Mouse (Mus musculus) skeletal muscle tissue, adult 2 months (tissue): ENCODE measurements around the gene Mybbp1a.
"Not testable (repeated sequence)": the region's sequence is repeated elsewhere in the genome, so short reads cannot be mapped to it uniquely, and the experiment has no call there.

Source experiments
- DNase-seq: peaks from one replicate; pipeline ENCODE4 v3.0.0-alpha.2; 2012; ENCODE audit warnings: low read depth, low spot score

Gene Mybbp1a

DNA sequence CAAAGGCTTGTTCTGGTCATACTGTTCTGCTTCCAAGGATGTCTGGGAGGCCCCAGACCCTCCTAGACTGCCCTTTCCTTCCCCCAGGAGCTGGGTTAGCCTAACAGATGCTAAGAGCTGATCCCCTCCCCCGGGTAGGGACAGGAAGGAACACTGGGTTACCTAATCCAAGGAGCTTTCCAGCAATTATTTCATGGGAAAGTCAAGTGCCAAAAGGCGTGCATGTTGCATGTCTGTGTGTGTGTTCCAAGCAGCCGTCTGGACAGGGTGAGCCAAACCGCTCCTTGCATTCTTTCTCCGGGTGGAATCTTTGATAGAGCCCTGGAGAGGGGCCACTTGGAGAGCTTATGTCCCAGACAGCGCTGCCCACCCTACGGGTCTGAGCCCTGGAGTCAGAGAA, 28.1 kb upstream of the Mybbp1a start:
- no peak for DNase-seq

- DNase-seq, result no peak
These were observed 27.5 kb upstream of the Mybbp1a start for GRCm38 (mm10) chr11:72413601-72414190.

DNA sequence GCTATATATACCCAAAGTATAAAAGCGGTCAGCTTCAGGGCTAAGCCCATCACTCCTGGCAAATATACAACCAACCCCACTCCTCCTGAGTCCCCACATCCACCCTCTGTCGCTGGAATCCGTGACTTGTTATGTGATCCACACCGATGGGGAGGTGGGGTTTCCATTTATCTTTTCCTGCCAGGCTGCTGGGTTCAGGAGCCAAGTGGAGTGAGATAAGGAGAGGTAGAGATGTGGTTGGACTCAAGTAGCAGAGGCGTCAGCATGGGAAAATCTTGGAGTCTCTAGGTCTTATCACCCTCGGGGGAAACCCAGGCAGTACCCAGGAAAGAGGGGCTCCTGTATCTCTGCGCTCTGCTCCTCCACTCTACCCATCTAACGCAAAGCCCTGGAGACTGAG, 26.0 kb upstream of the Mybbp1a start:
- DNase-seq, result no peak

DNA sequence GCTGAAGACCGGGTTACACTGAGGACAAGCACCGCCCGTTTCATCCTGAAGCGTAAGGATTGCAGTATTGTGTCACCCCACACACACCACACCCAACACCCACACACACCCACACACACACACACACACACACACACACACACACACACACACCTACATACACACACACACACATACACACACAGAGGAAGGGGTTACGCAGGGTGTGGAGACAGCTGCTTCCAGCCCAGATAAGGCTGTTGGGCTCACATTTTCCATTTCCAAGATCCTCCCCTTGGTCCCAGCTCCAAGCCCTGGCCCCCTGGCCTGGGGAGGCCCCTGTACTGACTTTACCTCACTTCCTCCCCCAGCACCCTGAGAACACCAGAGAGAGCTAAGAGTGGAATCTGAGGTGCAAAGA, 24.5 kb upstream of the Mybbp1a start:
- DNase-seq, result no peak

DNA sequence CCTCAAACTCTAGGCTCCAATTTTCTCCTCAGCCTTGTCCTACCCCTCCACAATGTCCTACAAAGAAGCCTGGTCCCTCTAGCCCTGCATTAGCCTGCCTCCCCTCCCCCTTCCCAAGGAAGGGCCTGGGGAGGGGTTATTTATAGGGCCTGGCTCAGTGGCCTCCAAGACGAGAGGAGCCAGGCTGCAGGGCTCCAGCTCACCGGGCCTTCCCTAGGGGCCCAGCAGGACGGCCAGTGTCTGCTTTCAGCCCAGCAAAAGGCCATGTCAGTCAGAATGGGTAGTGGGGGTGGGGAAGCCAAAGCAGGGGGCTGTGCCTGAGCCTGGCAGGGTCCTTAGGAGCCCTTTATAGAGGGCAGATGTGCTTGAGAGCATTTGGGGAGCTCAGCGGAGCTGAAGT, 23.8 kb upstream of the Mybbp1a start:
- DNase-seq, result peak; percentile 94

- DNase-seq, result peak; percentile 89
These were observed 22.9 kb upstream of the Mybbp1a start for GRCm38 (mm10) chr11:72418227-72418626.

DNA sequence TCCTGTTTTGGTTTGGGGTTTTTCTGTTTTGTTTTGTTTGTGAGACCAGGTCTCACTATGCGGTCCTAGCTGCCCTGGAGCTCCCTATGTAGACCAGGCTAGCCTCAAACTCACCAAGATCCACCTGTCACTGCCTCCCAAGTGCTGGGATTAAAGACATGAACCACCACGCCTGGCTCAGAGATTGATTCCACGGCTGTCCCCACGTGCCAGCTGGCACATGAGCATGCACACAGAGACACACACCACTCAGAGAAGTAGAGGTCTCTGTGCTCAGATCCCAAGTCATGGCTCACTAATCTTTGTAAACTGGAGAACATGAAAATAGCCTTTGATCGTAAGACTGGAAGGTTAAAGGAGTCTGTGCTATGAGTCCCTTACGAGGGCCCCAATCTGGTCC, 22.1 kb upstream of the Mybbp1a start:
- no peak for DNase-seq

- DNase-seq, result no peak
These were observed 20.6 kb upstream of the Mybbp1a start for GRCm38 (mm10) chr11:72420460-72421122.

GRCm38 (mm10) chr11:72421518-72422278, 19.5 kb upstream of the Mybbp1a start:
- DNase-seq, result no peak

- DNase-seq, result no peak
These were observed 17.5 kb upstream of the Mybbp1a start for GRCm38 (mm10) chr11:72423686-72424085.

DNA sequence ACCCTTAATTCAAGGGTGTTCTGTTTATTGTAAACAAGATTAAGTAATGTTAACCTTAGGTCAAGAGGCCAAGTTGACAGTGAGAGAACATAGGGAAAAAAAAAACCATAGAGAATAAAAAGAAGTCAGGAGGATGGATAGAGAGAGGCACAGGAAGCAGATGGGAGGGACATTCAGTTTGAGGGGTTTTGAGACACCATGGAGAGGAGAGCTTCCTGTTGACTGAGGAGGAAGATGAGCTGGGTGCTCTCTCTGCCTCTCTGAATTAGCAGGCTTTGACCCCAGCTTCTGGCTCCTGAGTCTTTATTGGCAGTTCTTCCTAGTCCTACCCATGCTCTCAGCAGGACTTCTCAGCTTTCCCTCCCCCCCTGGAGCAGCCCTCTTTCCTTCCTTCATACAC, 16.0 kb upstream of the Mybbp1a start:
- no peak for DNase-seq

GRCm38 (mm10) chr11:72426884-72427283, 14.3 kb upstream of the Mybbp1a start:
- DNase-seq, result no peak

DNA sequence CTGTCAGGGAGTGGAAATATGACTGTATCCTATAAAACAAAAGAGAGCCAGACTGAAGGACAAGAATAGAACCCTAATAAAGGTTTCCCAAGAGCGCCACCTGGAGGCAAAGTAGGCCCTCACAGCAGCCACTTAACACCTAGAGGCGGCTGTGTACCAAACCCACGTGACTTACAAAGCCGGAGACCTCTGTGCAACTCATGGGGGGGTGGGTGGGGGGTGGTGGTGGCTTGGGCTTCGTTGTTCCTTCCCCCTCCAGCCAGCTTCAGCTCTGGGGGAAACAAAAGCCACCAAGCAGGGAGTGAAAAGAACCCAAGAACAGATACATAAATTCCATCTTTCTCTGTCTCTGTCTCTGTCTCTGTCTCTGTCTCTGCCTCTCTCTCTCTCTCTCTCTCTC, 12.5 kb upstream of the Mybbp1a start:
- DNase-seq, result peak; percentile 78

DNA sequence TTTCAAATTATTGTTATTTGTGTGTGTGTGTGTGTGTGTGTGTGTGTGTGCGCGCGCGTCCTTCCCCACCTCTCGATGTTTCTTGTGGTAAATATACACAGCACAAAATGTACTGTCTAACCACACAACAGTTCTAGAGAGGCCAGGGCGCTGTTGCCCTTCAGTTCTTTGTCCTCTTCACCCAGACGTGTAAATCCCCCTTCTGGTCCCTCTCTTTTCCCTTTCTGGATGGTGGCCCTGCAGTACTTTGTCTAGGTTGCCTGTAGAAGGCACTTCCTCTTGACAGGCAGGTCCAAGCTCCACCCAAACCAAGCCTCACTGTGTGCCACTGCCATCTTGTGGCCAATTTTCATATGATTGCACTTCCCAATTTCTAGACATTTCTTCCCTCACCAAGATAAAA, 11.9 kb upstream of the Mybbp1a start:
- peak; percentile 73 for DNase-seq

DNA sequence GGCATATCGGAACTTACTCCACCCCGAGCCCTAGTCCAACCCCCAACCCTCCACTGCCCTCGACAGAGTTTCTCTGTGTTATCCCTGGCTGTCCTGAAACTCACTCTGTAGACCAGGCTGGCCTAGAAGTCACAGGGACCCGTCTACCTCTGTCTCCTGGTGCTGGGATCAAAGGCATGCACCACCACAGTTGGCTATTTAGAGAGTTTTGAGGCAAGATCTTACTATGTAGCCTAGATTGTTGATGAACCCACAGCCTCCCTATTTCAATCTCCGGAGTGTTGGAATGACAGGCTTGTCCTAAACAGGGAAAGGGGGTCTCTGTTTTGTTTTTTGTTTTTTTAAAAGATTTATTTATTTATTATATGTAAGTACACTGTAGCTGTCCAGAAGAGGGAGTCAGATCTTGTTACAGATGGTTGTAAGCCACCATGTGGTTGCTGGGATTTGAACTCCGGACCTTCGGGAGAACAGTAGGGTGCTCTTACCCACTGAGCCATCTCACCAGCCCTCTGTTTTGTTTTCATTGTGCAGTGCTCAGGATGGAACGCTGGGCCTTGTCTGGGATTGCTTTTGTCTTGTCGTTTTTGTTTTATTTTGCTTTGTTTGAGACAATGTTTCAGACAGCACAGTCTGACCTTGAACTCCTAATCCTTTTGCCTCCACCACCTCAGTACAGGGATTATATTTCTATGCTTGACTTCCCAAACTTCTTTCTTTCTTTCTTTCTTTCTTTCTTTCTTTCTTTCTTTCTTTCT, 10.7 kb upstream of the Mybbp1a start:
- not testable (repeated sequence) for DNase-seq

- DNase-seq, result no peak
These were observed 6.0 kb upstream of the Mybbp1a start, which contains the start of gene Ggt6 for GRCm38 (mm10) chr11:72434963-72435693. TSS of gene Ggt6 (plus strand) at chr11:72435526.

- no peak for DNase-seq
These were observed 5.5 kb upstream of the Mybbp1a start for GRCm38 (mm10) chr11:72435694-72436045.

DNA sequence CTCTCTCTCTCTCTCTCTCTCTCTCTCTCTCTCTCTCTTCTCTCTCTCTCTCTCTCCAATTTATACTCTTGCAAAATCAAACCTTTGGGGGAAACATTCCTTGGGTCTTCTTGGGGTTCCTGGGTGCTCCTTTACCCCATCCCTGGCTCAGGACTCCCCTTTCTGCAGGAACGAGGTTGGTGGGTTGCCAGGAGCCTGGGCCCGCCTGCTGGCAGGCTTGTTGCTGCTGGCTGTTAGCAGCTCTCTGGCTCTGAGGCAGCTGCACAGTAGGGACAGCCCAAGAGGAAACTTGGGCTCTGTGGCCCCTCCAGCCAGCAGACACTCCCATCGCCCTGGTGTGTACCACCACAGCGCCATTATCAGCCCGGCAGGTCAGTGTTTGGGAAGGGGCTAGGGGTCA, 4.9 kb upstream of the Mybbp1a start:
- DNase-seq, result no peak

DNA sequence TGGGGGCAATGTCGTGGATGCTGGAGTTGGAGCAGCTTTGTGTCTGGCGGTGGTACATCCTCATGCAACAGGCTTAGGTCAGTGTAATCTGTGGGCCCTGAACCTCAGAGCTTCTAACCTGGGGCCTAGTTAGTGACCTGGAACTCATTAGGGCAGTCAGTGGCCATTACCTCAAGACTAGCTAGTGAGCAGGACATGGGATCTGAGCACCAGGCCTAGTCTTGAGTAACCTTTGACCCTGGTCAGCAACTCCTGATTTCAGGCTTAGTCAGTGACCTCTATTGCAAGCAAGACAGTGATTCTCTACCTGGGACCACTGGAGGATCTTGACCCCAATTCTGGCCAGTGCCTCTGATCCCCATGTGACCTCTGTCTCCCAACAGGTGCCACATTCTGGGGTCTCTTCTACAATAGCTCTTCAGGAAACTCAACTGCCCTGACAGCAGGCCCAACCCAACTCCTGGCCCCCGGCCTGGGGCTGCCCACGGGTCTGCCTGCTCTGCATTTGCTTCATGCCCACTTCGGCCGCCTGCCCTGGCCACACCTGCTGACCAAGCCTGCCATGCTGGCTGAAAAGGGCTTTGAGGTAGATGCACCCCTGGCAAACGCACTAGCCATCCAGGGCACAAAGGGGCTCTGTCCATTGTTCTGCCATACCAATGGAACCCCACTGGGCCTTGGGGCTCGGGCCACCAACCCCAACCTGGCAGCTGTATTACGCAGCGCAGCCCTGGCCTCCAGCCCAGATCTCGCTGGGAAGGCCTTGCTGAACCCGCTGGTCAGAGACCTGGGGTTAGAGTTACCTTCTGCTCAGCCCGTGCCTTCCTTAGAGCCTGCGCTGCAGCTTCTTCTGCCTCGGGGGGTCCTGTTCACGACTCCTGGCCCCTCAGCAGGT, 4.2 kb upstream of the Mybbp1a start:
- no peak for DNase-seq

- no peak for DNase-seq
These were observed 2.7 kb upstream of the Mybbp1a start for GRCm38 (mm10) chr11:72438411-72438810.

- not testable (repeated sequence) for DNase-seq
These were observed 574 bp upstream of the Mybbp1a start for GRCm38 (mm10) chr11:72440597-72440964.
